Mouse (Mus musculus) heart, postnatal 0 days (tissue): Measurements from ENCODE around the gene Ccdc93.

Source experiments
- CTCF ChIP-seq: IDR thresholded peaks from 2 replicates; pipeline ENCODE4 v1.5.1; 2016; ENCODE audit warnings: antibody characterized with exemption, control low read depth, low read depth
- EP300 ChIP-seq: IDR thresholded peaks from 2 replicates; pipeline ENCODE4 v1.6.1; 2016; ENCODE audit warnings: antibody characterized with exemption, low read depth

DNA sequence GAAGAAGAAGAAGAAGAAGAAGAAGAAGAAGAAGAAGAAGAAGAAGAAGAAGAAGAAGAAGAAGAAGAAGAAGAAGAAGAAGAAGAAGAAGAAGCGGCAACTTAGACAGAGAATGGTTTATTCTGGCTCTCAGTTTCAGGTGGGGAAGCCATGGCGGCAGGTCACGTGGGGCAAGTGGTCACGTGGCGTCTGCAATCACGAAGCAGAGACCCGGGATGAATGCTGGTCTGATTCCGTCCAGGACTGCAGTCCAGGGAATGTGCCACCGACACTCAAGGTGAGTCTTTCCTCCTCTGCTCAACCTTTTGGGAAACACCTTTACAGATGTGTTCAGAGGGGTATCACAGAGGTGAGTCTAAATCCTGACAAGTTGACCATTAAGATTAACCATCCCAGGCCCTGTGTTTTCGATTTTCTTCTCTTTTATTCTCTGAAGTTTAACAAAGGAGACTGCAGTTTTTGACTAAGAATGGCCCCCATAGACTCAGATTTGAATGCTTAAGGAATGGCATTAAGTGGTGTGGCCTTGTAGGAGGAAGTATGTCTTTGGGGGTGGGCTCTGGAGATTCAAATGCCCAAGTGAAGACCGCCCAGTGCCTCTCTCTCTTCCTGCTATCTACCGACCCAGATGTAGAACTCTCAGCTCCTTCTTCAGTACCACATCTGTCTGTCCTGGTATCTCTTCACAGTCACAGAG is 11.1 kb upstream of the Ccdc93 start:
- TF ChIP-seq EP300 (no peak), CTCF (no peak)
